Comparison of ENCODE assay signal across 12 mouse cellular contexts in genomic region chr11:73284351-73284750, GRCm38 (mm10). TPM values are rescaled to one million over a fixed set of nuclear protein-coding genes. Genes with fewer than 3 reads are reported as not detected.
A peak's percentile ranks its signal among the peaks of the same experiment; 100 is the strongest.
DNase-seq lines count a peak whose midpoint lies in the region; ATAC-seq and TF ChIP-seq lines count a peak whose summit lies in the region.
"Had no signal": no experiment of that assay in that cellular context is flagged by ENCODE, and none has a peak within 500 bp of the region (broad histone marks: within the 10 kb centered on the region; RNA-seq: fewer than 3 reads in every experiment).

No protein-coding gene starts in this region.

- peak overlapping the region; percentile 58; the same call in 1 of the 2 replicates for H3K27ac ChIP-seq in lung, embryonic 14.5 days (ENCODE audit: low read depth)
- peak overlapping the region; percentile 81; the same call in 1 of the 2 replicates for H3K27ac ChIP-seq in cortical plate, adult 2 months (ENCODE audit: insufficient read depth, low read length)
- peak overlapping the region; percentile 57; the same call in 1 of the 2 replicates for H3K27ac ChIP-seq in stomach, embryonic 15.5 days

- intact Hi-C loops in heart, postnatal 14 days (cut with DNase I), result no loop called here

- no peak for TF ChIP-seq POLR2A in cortical plate, adult 2 months (IDR thresholded peaks at IDR 0.05; ENCODE audit: extremely low read depth, insufficient read depth, low read length)

- no peak overlapping the region for H3K9ac ChIP-seq in lung, embryonic 14.5 days
- no peak overlapping the region for H3K9ac ChIP-seq in stomach, embryonic 15.5 days

- ATAC-seq in lung, embryonic 14.5 days (ENCODE audit: insufficient read depth), result no peak
- no peak for ATAC-seq in stomach, embryonic 15.5 days (ENCODE audit: insufficient read depth, low FRiP score, low read depth)

- H3K9me3 ChIP-seq in lung, embryonic 14.5 days (ENCODE audit: low read depth, low read length), result no peaks in the 10 kb centered on the region
- H3K9me3 ChIP-seq in stomach, embryonic 15.5 days, result no peaks in the 10 kb centered on the region

- TF ChIP-seq CTCF in lung, embryonic 14.5 days (IDR thresholded peaks at IDR 0.05; ENCODE audit: low read depth), result no peak
- no peak for TF ChIP-seq CTCF in cortical plate, adult 2 months (IDR thresholded peaks at IDR 0.05; ENCODE audit: extremely low read depth, insufficient read depth, low read length)

- H3K4me3 ChIP-seq in lung, embryonic 14.5 days (ENCODE audit: low read depth, low read length), result no peak overlapping the region
- H3K4me3 ChIP-seq in cortical plate, adult 2 months (ENCODE audit: insufficient read depth, low read length), result no peak overlapping the region
- no peak overlapping the region for H3K4me3 ChIP-seq in stomach, embryonic 15.5 days (replicated peaks)

- no peak overlapping the region for H3K4me2 ChIP-seq in lung, embryonic 14.5 days
- no peak overlapping the region for H3K4me2 ChIP-seq in stomach, embryonic 15.5 days

- no peaks in the 10 kb centered on the region for H3K36me3 ChIP-seq in lung, embryonic 14.5 days (ENCODE audit: insufficient read depth)
- H3K36me3 ChIP-seq in stomach, embryonic 15.5 days, result no peaks in the 10 kb centered on the region

- no peaks in the 10 kb centered on the region for H3K27me3 ChIP-seq in lung, embryonic 14.5 days (ENCODE audit: insufficient read depth, low read length)
- no peaks in the 10 kb centered on the region for H3K27me3 ChIP-seq in stomach, embryonic 15.5 days (replicated peaks)

- peak; percentile 23 to 45 for DNase-seq in heart, adult 18-20 months
- no peak for DNase-seq in heart, postnatal 14 days
- DNase-seq in lung, embryonic 14.5 days, result peak; percentile 24
- no peak for DNase-seq in lung, postnatal 14 days
- DNase-seq in adrenal gland, postnatal 36 days, result no peak
- DNase-seq: kidney, adult 18-20 months had no signal

- H3K4me1 ChIP-seq in lung, embryonic 14.5 days (ENCODE audit: insufficient read depth), result peaks cover 3% of the 10 kb centered on the region
- no peaks in the 10 kb centered on the region for H3K4me1 ChIP-seq in cortical plate, adult 2 months (ENCODE audit: control insufficient read depth, insufficient read depth, low read length)
- H3K4me1 ChIP-seq in stomach, embryonic 15.5 days, result peaks cover 19% of the 10 kb centered on the region

RNA-seq across cellular contexts. Expression of gene Trpv3, which starts 17.2 kb away (rescaled TPM):
- total RNA-seq in heart, adult 18-20 months (2021), result not detected
- under 1 TPM; 0.10 TPM for total RNA-seq in heart, postnatal 14 days (2021)
- polyA plus RNA-seq in lung, embryonic 14.5 days (2014; fragmentation: Nextera tagmentation; extraction: Ambion mirVana), result 0.09 and 0.18 TPM in 2 replicates
- polyA plus RNA-seq in cortical plate, adult 2 months (2012; rRNA removed), result 0.52 and 0.62 TPM in 2 replicates
- 0.12 and 0.22 TPM in 2 replicates for polyA plus RNA-seq in stomach, embryonic 15.5 days (2015; fragmentation: Nextera tagmentation; extraction: Ambion mirVana)
- total RNA-seq in adrenal gland, postnatal 36 days (2021), result under 1 TPM; 0.07 to 0.20 TPM

RNA-seq across cellular contexts. Expression of gene Aspa, which starts 45.0 kb away (rescaled TPM):
- total RNA-seq in heart, adult 18-20 months (2021), result 1 to 10 TPM; 1.4 to 3.1 TPM
- 1 to 10 TPM in 1 of 2 experiments, under 1 TPM in 1; 0.76 to 1.2 TPM for total RNA-seq in heart, postnatal 14 days (2021)
- polyA plus RNA-seq in lung, embryonic 14.5 days (2014; fragmentation: Nextera tagmentation; extraction: Ambion mirVana), result 0.50 and 0.70 TPM in 2 replicates
- polyA plus RNA-seq in cortical plate, adult 2 months (2012; rRNA removed), result 29.5 and 34.3 TPM in 2 replicates
- polyA plus RNA-seq in stomach, embryonic 15.5 days (2015; fragmentation: Nextera tagmentation; extraction: Ambion mirVana), result 2.7 and 3.2 TPM in 2 replicates
- 10 to 100 TPM; 10.5 to 10.8 TPM for total RNA-seq in adrenal gland, postnatal 36 days (2021)

RNA-seq across cellular contexts. Expression of gene Gm49340, which starts 45.2 kb away (rescaled TPM):
- total RNA-seq in heart, adult 18-20 months (2021), result not detected
- not detected for total RNA-seq in heart, postnatal 14 days (2021)
- not detected in 2 replicates for polyA plus RNA-seq in lung, embryonic 14.5 days (2014; fragmentation: Nextera tagmentation; extraction: Ambion mirVana)
- polyA plus RNA-seq in cortical plate, adult 2 months (2012; rRNA removed), result not detected in 2 replicates
- not detected in 2 replicates for polyA plus RNA-seq in stomach, embryonic 15.5 days (2015; fragmentation: Nextera tagmentation; extraction: Ambion mirVana)
- not detected for total RNA-seq in adrenal gland, postnatal 36 days (2021)
- total RNA-seq: left cerebral cortex, postnatal 10 days; midbrain, postnatal 0 days had no signal
- polyA plus RNA-seq: hindbrain, embryonic 11.5 days; liver, embryonic 16.5 days; midbrain, postnatal 0 days had no signal

RNA-seq across cellular contexts. Expression of gene Spata22, which starts 45.2 kb away (rescaled TPM):
- not detected for total RNA-seq in heart, adult 18-20 months (2021)
- total RNA-seq in heart, postnatal 14 days (2021), result not detected
- not detected in 2 replicates for polyA plus RNA-seq in lung, embryonic 14.5 days (2014; fragmentation: Nextera tagmentation; extraction: Ambion mirVana)
- polyA plus RNA-seq in cortical plate, adult 2 months (2012; rRNA removed), result 0.08 and 0.13 TPM in 2 replicates
- 0.23 and 0.27 TPM in 2 replicates for polyA plus RNA-seq in stomach, embryonic 15.5 days (2015; fragmentation: Nextera tagmentation; extraction: Ambion mirVana)
- 1 to 10 TPM; 1.0 to 1.1 TPM for total RNA-seq in adrenal gland, postnatal 36 days (2021)
- total RNA-seq: midbrain, postnatal 0 days had no signal
- polyA plus RNA-seq: hindbrain, embryonic 11.5 days had no signal

RNA-seq across cellular contexts. Expression of gene Trpv1, which starts 50.3 kb away (rescaled TPM):
- not detected for total RNA-seq in heart, adult 18-20 months (2021)
- total RNA-seq in heart, postnatal 14 days (2021), result under 1 TPM in 1 of 2 experiments, not detected in 1; 0.12 TPM
- polyA plus RNA-seq in lung, embryonic 14.5 days (2014; fragmentation: Nextera tagmentation; extraction: Ambion mirVana), result not detected in 2 replicates
- 0.13 and 0.19 TPM in 2 replicates for polyA plus RNA-seq in cortical plate, adult 2 months (2012; rRNA removed)
- 0.08 TPM in 1 of 2 replicates, not detected in the other for polyA plus RNA-seq in stomach, embryonic 15.5 days (2015; fragmentation: Nextera tagmentation; extraction: Ambion mirVana)
- total RNA-seq in adrenal gland, postnatal 36 days (2021), result under 1 TPM; 0.13 to 0.36 TPM
- polyA plus RNA-seq: hindbrain, embryonic 11.5 days had no signal

Comparison
In these comparisons a context has a peak if more than half of its experiments do, and no peak if none do; other contexts are left out.
1. DNase-seq: peak in heart, adult 18-20 months (2 of 2) and lung, embryonic 14.5 days (single experiment); none in heart, postnatal 14 days (0 of 2), lung, postnatal 14 days (single experiment) and adrenal gland, postnatal 36 days (0 of 2).
2. Peak in every context shown above with its lines, with median percentiles within 50 percentile points of each other: H3K27ac ChIP-seq.